Mouse (Mus musculus) heart, embryonic 13.5 days (tissue): ENCODE measurements around the gene Rufy1. TPM values are rescaled to one million over a fixed set of nuclear protein-coding genes. Genes with fewer than 3 reads are reported as not detected.

ENCODE experiments used
- ATAC-seq: fragments of 200-750 bp; cut with Nextera tagmentation; 2 replicates; pipeline ENCODE4 v1.8.0; 2017; ENCODE audit warnings: moderate TSS enrichment; ENCODE audit not compliant: insufficient number of reproducible peaks, low FRiP score, low TSS enrichment; ENCODE audit errors: extremely low read depth
- H3K27ac ChIP-seq: fragments of 300-500 bp; sonication (generic); replicated peaks from 2 replicates; pipeline ENCODE4 v1.5.1; 2015; ENCODE audit warnings: moderate library complexity, mild to moderate bottlenecking, inconsistent platforms
- H3K27me3 ChIP-seq: fragments of 300-500 bp; sonication (generic); replicated peaks from 2 replicates; pipeline ENCODE4 v1.6.1; 2015; ENCODE audit warnings: mild to moderate bottlenecking, inconsistent platforms
- H3K36me3 ChIP-seq: fragments of 300-500 bp; sonication (generic); 2 replicates; pipeline ENCODE4 v1.6.1; 2015; ENCODE audit warnings: mild to moderate bottlenecking, inconsistent platforms
- H3K4me1 ChIP-seq: fragments of 300-500 bp; sonication (generic); 2 replicates; pipeline ENCODE4 v1.6.1; 2015; ENCODE audit warnings: inconsistent platforms
- H3K4me2 ChIP-seq: fragments of 300-500 bp; sonication (generic); 2 replicates; pipeline ENCODE4 v1.6.1; 2015; ENCODE audit warnings: inconsistent platforms, mild to moderate bottlenecking, moderate library complexity
- H3K4me3 ChIP-seq: fragments of 300-500 bp; sonication (generic); 2 replicates; pipeline ENCODE4 v1.5.1; 2015; ENCODE audit warnings: moderate library complexity, mild to moderate bottlenecking, inconsistent platforms
- H3K9ac ChIP-seq: fragments of 300-500 bp; sonication (generic); 2 replicates; pipeline ENCODE4 v1.6.1; 2015; ENCODE audit warnings: inconsistent platforms, mild to moderate bottlenecking, moderate library complexity
- H3K9me3 ChIP-seq: fragments of 300-500 bp; sonication (generic); 2 replicates; pipeline ENCODE4 v1.6.1; 2016; ENCODE audit warnings: inconsistent platforms
- WGBS: fragments of 180-500 bp; shearing (Covaris S2); methylation state at CpG from one replicate; pipeline ENCODE4 v1.1.7; 2015; ENCODE audit warnings: mixed read lengths; 5-methylcytosine and 5-hydroxymethylcytosine counted together
- polyA plus RNA-seq: library from polyadenylated mRNA; unstranded; fragments of >200 nt; fragmentation: Nextera tagmentation; extraction: Ambion mirVana; gene quantifications from 2 replicates; pipeline ENCODE4 v1.2.1, GENCODE M21; 2015

Gene Rufy1
- polyA plus RNA-seq, result 19.5 and 22.2 TPM in 2 replicates

GRCm38 (mm10) chr11:50430277-50431133 lies at the start of gene Rufy1:
Gene Rufy1 (minus strand): TSS chr11:50431125.
- Histone ChIP-seq H3K4me3 (peak within 1 kb of the TSS; percentile 88), H3K4me2 (peak within 1 kb of the TSS; percentile 88), H3K9me3 (no peaks in the 10 kb centered on the region), H3K36me3 (no peaks in the 10 kb centered on the region), H3K27ac (peak within 1 kb of the TSS; percentile 93), H3K27me3 (no peaks in the 10 kb centered on the region), H3K4me1 (peaks cover 13% of the 10 kb centered on the region), H3K9ac (peak within 1 kb of the TSS; percentile 94)
- WGBS, result under 1% methylated on average over 90 of the region's 90 CpGs
- peak; percentile 75 for ATAC-seq

- Histone ChIP-seq H3K9me3 (no peaks in the 10 kb centered on the region), H3K4me3 (no peak overlapping the region), H3K27me3 (no peaks in the 10 kb centered on the region), H3K27ac (no peak overlapping the region), H3K9ac (no peak overlapping the region), H3K4me1 (peaks cover 19% of the 10 kb centered on the region), H3K4me2 (no peak overlapping the region), H3K36me3 (no peaks in the 10 kb centered on the region)
- ATAC-seq, result no peak
- 88% methylated on average over 2 of the region's 2 CpGs for WGBS
Observed at GRCm38 (mm10) chr11:50478072-50478471, 47.1 kb upstream of the Rufy1 start.

GRCm38 (mm10) chr11:50477486-50478070 lies 46.7 kb upstream of the Rufy1 start:
- Histone ChIP-seq H3K4me2 (peak overlapping the region; percentile 35), H3K9me3 (no peaks in the 10 kb centered on the region), H3K4me3 (no peak overlapping the region), H3K27me3 (no peaks in the 10 kb centered on the region), H3K36me3 (no peaks in the 10 kb centered on the region), H3K27ac (peak overlapping the region; percentile 33; the same call in 1 of the 2 replicates), H3K4me1 (peaks cover 19% of the 10 kb centered on the region), H3K9ac (no peak overlapping the region)
- 53% methylated on average over 11 of the region's 11 CpGs for whole genome bisulfite sequencing
- no peak for ATAC-seq

GRCm38 (mm10) chr11:50476971-50477370 lies 46.0 kb upstream of the Rufy1 start:
- peak; percentile 57; the same call in 1 of the 2 replicates for ATAC-seq
- peak overlapping the region; percentile 35 for H3K4me2 ChIP-seq
- H3K4me3 ChIP-seq, result no peak overlapping the region
- H3K27me3 ChIP-seq, result no peaks in the 10 kb centered on the region
- WGBS, result 7% methylated on average over 6 of the region's 6 CpGs
- H3K9me3 ChIP-seq, result no peaks in the 10 kb centered on the region
- peaks cover 19% of the 10 kb centered on the region for H3K4me1 ChIP-seq
- peak overlapping the region; percentile 70 for H3K27ac ChIP-seq
- H3K9ac ChIP-seq, result no peak overlapping the region
- H3K36me3 ChIP-seq, result no peaks in the 10 kb centered on the region

GRCm38 (mm10) chr11:50473933-50474332 lies 43.0 kb upstream of the Rufy1 start:
- no peak overlapping the region for H3K4me3 ChIP-seq
- no peak overlapping the region for H3K9ac ChIP-seq
- H3K27ac ChIP-seq, result no peak overlapping the region
- no peaks in the 10 kb centered on the region for H3K27me3 ChIP-seq
- H3K9me3 ChIP-seq, result peaks cover 21% of the 10 kb centered on the region
- peaks cover 19% of the 10 kb centered on the region for H3K4me1 ChIP-seq
- whole genome bisulfite sequencing, result 71% methylated on average over 1 of the region's 1 CpGs
- H3K4me2 ChIP-seq, result no peak overlapping the region
- no peaks in the 10 kb centered on the region for H3K36me3 ChIP-seq
- ATAC-seq, result no peak

GRCm38 (mm10) chr11:50472161-50472939 lies 41.4 kb upstream of the Rufy1 start:
- peaks cover 21% of the 10 kb centered on the region for H3K9me3 ChIP-seq
- no peaks in the 10 kb centered on the region for H3K36me3 ChIP-seq
- H3K27ac ChIP-seq, result no peak overlapping the region
- H3K4me1 ChIP-seq, result peaks cover 14% of the 10 kb centered on the region
- no peak overlapping the region for H3K4me3 ChIP-seq
- H3K27me3 ChIP-seq, result no peaks in the 10 kb centered on the region
- H3K9ac ChIP-seq, result no peak overlapping the region
- ATAC-seq, result no peak
- H3K4me2 ChIP-seq, result no peak overlapping the region
- 87% methylated on average over 11 of the region's 11 CpGs for whole genome bisulfite sequencing

- Histone ChIP-seq H3K9ac (no peak overlapping the region), H3K9me3 (no peaks in the 10 kb centered on the region), H3K4me1 (peaks cover 17% of the 10 kb centered on the region), H3K4me2 (no peak overlapping the region), H3K27ac (no peak overlapping the region), H3K36me3 (no peaks in the 10 kb centered on the region), H3K4me3 (no peak overlapping the region), H3K27me3 (peaks cover 16% of the 10 kb centered on the region)
- no peak for ATAC-seq
- 67% methylated on average over 7 of the region's 7 CpGs for WGBS
Observed at GRCm38 (mm10) chr11:50461481-50461880, 30.6 kb upstream of the Rufy1 start.

GRCm38 (mm10) chr11:50459250-50459649 lies 28.3 kb upstream of the Rufy1 start:
- Histone ChIP-seq H3K9me3 (no peaks in the 10 kb centered on the region), H3K4me1 (peaks cover 17% of the 10 kb centered on the region), H3K4me2 (no peak overlapping the region), H3K36me3 (no peaks in the 10 kb centered on the region), H3K27ac (no peak overlapping the region), H3K27me3 (peaks cover 22% of the 10 kb centered on the region), H3K9ac (no peak overlapping the region), H3K4me3 (no peak overlapping the region)
- WGBS, result 49% methylated on average over 2 of the region's 2 CpGs
- no peak for ATAC-seq

- Histone ChIP-seq H3K4me3 (peak overlapping the region; percentile 30), H3K27ac (peak overlapping the region; percentile 48), H3K36me3 (no peaks in the 10 kb centered on the region), H3K4me2 (peak overlapping the region; percentile 66), H3K27me3 (peaks cover 22% of the 10 kb centered on the region), H3K4me1 (peaks cover 17% of the 10 kb centered on the region), H3K9ac (peak overlapping the region; percentile 53), H3K9me3 (no peaks in the 10 kb centered on the region; the same call in 1 of the 2 replicates)
- 7% methylated on average over 26 of the region's 26 CpGs for WGBS
- ATAC-seq, result no peak
Observed at GRCm38 (mm10) chr11:50457111-50457911, 26.4 kb upstream of the Rufy1 start.

GRCm38 (mm10) chr11:50456455-50456854 lies 25.5 kb upstream of the Rufy1 start:
- H3K9me3 ChIP-seq, result no peaks in the 10 kb centered on the region; the same call in 1 of the 2 replicates
- H3K4me2 ChIP-seq, result no peak overlapping the region
- ATAC-seq, result no peak
- H3K27ac ChIP-seq, result no peak overlapping the region
- no peaks in the 10 kb centered on the region for H3K36me3 ChIP-seq
- WGBS, result 47% methylated on average over 7 of the region's 7 CpGs
- no peak overlapping the region for H3K9ac ChIP-seq
- H3K27me3 ChIP-seq, result peaks cover 22% of the 10 kb centered on the region
- H3K4me3 ChIP-seq, result no peak overlapping the region
- peaks cover 17% of the 10 kb centered on the region for H3K4me1 ChIP-seq
